Mouse (Mus musculus) kidney, adult 18-20 months (tissue): ENCODE data around the gene Sema6b.
A peak's percentile ranks its signal among the peaks of the same experiment; 100 is the strongest.

Experiments
- DNase-seq: peaks from one replicate; pipeline ENCODE4 v3.0.0; 2021

The Sema6b gene

GRCm38 (mm10) chr17:56144546-56144945 lies 4.4 kb upstream of the Sema6b start:
- DNase-seq = no peak

- no peak for DNase-seq
Observed at GRCm38 (mm10) chr17:56141702-56142605, 1.8 kb upstream of the Sema6b start.

GRCm38 (mm10) chr17:56139355-56139754 lies 788 bp downstream of the Sema6b start:
- DNase-seq = no peak

- no peak for DNase-seq
Observed at GRCm38 (mm10) chr17:56137839-56138613, 2.1 kb downstream of the Sema6b start.

GRCm38 (mm10) chr17:56136558-56136957 lies 3.6 kb downstream of the Sema6b start:
- no peak for DNase-seq

GRCm38 (mm10) chr17:56134463-56134971 lies 5.6 kb downstream of the Sema6b start:
- peak; percentile 79 for DNase-seq

GRCm38 (mm10) chr17:56133457-56134363 lies 6.4 kb downstream of the Sema6b start:
- peak; percentile 77 for DNase-seq

GRCm38 (mm10) chr17:56132661-56133060 lies 7.5 kb downstream of the Sema6b start:
- peak; percentile 77 for DNase-seq

GRCm38 (mm10) chr17:56131814-56132213 lies 8.3 kb downstream of the Sema6b start:
- DNase-seq = peak; percentile 76

- no peak for DNase-seq
Observed at GRCm38 (mm10) chr17:56131136-56131535, 9.0 kb downstream of the Sema6b start.

GRCm38 (mm10) chr17:56128246-56128645 lies 11.9 kb downstream of the Sema6b start:
- no peak for DNase-seq

- DNase-seq = no peak
Observed at GRCm38 (mm10) chr17:56126175-56126574, 14.0 kb downstream of the Sema6b start.

- DNase-seq = no peak
Observed at GRCm38 (mm10) chr17:56125276-56125630, 14.9 kb downstream of the Sema6b start.

GRCm38 (mm10) chr17:56124377-56125275 lies 15.5 kb downstream of the Sema6b start:
- peak; percentile 69 for DNase-seq

- no peak for DNase-seq
Observed at GRCm38 (mm10) chr17:56123681-56124340, 16.3 kb downstream of the Sema6b start.

- DNase-seq = no peak
Observed at GRCm38 (mm10) chr17:56123161-56123560, 17.0 kb downstream of the Sema6b start.

GRCm38 (mm10) chr17:56121826-56122225 lies 18.3 kb downstream of the Sema6b start, which contains the start of gene Lrg1:
Gene Lrg1, minus strand, starts transcription at chr17:56122001.
- no peak for DNase-seq

- DNase-seq = peak; percentile 85
Observed at GRCm38 (mm10) chr17:56119981-56120880, 19.9 kb downstream of the Sema6b start.

- DNase-seq = no peak
Observed at GRCm38 (mm10) chr17:56119431-56119830, 20.7 kb downstream of the Sema6b start.

- peak; percentile 81 for DNase-seq
Observed at GRCm38 (mm10) chr17:56117251-56117710, 22.9 kb downstream of the Sema6b start, which contains the start of gene Plin5. Gene Plin5, minus strand, starts transcription at chr17:56117596.
